Mouse (Mus musculus): ENCODE data around the gene Tspan18. TPM values are rescaled to one million over a fixed set of nuclear protein-coding genes. Genes with fewer than 3 reads are reported as not detected.
A peak's percentile ranks its signal among the peaks of the same experiment; 100 is the strongest.

The Tspan18 gene
- polyA plus RNA-seq, 1 experiment = 0.06 TPM

DNA sequence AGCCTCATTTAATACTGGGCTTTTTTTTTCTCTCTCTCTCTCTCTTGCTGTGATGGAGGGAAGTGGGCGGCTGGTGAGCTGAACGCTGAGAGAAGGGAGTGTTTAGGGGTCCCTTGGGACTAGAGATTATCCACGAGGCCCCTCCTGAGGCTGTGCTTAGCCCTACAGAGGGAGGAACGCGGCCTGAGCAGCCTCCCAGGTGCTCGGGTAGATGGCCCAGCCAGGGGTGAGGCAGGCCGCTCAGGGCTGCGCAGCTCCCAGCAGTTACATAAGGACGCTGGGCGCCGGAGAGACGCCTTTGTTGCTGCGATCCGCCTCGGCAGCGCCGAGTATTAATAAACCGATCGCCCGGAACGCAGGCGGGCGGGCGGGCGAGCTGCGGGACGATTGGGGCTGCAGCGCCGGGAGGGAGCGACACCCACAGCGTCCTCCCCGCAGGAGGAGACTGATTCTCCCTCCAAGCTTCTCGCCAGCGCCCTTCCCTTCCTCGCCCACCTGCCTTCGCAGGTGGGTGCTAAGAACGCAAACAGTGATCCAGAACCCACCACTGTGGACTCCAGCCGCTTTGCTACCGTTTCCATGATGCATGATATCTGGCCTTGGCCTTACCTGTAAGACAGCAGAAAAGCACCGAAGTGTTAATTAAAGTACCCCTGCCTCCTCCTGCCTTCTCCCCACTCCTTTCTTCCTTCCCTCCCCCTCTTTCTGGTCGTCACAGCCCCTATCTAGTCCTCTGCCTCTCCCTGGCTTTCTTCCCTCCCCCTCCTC is 154.0 kb downstream of the Tspan18 start:
- peaks cover 41% of the 10 kb centered on the region for H3K27me3 ChIP-seq (ENCODE audit: control insufficient read depth, insufficient read depth, insufficient read length)
- no peak overlapping the region for H3K4me3 ChIP-seq (ENCODE audit: insufficient read depth, poor library complexity, severe bottlenecking)
- peak overlapping the region; percentile 36 for H3ac ChIP-seq (ENCODE audit: control insufficient read depth, insufficient read length, low read depth)

DNA sequence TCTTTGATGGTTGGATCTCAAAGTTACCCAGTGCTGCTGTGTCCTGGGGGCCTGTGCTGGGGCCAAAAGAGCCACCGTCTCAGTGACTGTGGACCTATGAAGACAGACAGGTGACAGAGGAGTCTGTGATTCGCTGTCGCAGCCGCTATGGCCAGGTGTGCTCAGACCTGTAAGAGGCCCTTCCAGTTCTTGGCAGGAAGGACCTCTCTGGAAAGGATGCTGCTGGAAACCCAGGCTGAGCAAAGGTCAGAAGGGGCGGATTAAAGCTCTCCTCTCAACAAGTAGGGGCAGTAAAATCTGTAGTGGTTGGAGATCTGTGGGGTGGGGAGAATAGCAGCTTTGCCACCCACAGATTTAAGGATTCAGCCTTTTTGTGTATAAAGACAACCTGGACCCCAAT is 154.7 kb downstream of the Tspan18 start:
- H3K79me2 ChIP-seq (ENCODE audit: control insufficient read depth, insufficient read depth) = no peaks in the 10 kb centered on the region
- H3ac ChIP-seq (ENCODE audit: control insufficient read depth, insufficient read length, low read depth) = no peak overlapping the region
- H3K36me3 ChIP-seq (ENCODE audit: control insufficient read depth, insufficient read depth) = no peaks in the 10 kb centered on the region
- H3K79me3 ChIP-seq (ENCODE audit: low read depth) = no peaks in the 10 kb centered on the region
- peaks cover 41% of the 10 kb centered on the region for H3K27me3 ChIP-seq (ENCODE audit: control insufficient read depth, insufficient read depth, insufficient read length)
- H3K4me3 ChIP-seq (ENCODE audit: insufficient read depth, poor library complexity, severe bottlenecking) = no peak overlapping the region
- TF ChIP-seq CEBPB (IDR thresholded peaks at IDR 0.05; ENCODE audit: low read depth) (no peak), CTCF (IDR thresholded peaks at IDR 0.05; ENCODE audit: control insufficient read depth, insufficient read depth, insufficient read length) (no peak), MYOD1 (IDR thresholded peaks at IDR 0.05; ENCODE audit: control insufficient read depth, insufficient read length, low read depth) (no peak), FOSL1 (IDR thresholded peaks at IDR 0.05; ENCODE audit: insufficient read depth, low read length, poor library complexity, severe bottlenecking) (no peak), USF1 (IDR thresholded peaks at IDR 0.05; ENCODE audit: low read depth) (no peak), MAX (IDR thresholded peaks at IDR 0.05) (no peak), MYOG (IDR thresholded peaks at IDR 0.05; ENCODE audit: control insufficient read depth, extremely low read depth, insufficient read length) (no peak)

More for the DNA sequence above, 154.0 kb downstream of the Tspan18 start:
- H3K79me3 ChIP-seq (ENCODE audit: low read depth) = no peaks in the 10 kb centered on the region
- TF ChIP-seq MYOD1 (IDR thresholded peaks at IDR 0.05; ENCODE audit: control insufficient read depth, insufficient read length, low read depth) (no peak), MAX (IDR thresholded peaks at IDR 0.05) (no peak)
- no peaks in the 10 kb centered on the region for H3K36me3 ChIP-seq (ENCODE audit: control insufficient read depth, insufficient read depth)
- H3K79me2 ChIP-seq (ENCODE audit: control insufficient read depth, insufficient read depth) = no peaks in the 10 kb centered on the region

DNA sequence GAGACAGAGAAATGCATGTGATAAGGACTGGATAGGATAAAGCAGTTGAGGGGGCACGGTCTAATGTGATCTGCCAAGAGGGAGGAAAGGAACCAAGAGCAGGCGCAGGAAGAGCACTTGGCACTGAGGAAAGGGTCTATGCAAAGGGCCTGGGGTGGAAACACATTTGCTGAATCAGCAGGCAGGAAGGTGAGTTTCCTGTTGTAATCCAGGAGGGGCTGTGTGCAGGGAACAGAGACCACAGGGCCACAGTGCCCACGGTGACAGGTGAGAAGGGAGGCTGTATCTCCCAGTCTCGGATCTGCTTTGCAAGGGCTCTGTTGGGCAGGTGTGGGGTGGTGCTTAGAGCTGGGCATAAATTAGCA is 156.0 kb downstream of the Tspan18 start:
- TF ChIP-seq MAX (IDR thresholded peaks at IDR 0.05) = no peak
- no peak for TF ChIP-seq MYOG (IDR thresholded peaks at IDR 0.05; ENCODE audit: control insufficient read depth, extremely low read depth, insufficient read length)
- TF ChIP-seq CEBPB (IDR thresholded peaks at IDR 0.05; ENCODE audit: low read depth) = no peak
- TF ChIP-seq CTCF (IDR thresholded peaks at IDR 0.05; ENCODE audit: control insufficient read depth, insufficient read depth, insufficient read length) = no peak
- no peak for TF ChIP-seq MYOD1 (IDR thresholded peaks at IDR 0.05; ENCODE audit: control insufficient read depth, insufficient read length, low read depth)
- TF ChIP-seq USF1 (IDR thresholded peaks at IDR 0.05; ENCODE audit: low read depth) = no peak
- TF ChIP-seq FOSL1 (IDR thresholded peaks at IDR 0.05; ENCODE audit: insufficient read depth, low read length, poor library complexity, severe bottlenecking) = no peak
- no peak overlapping the region for H3ac ChIP-seq (ENCODE audit: control insufficient read depth, insufficient read length, low read depth)
- H3K79me3 ChIP-seq (ENCODE audit: low read depth) = no peaks in the 10 kb centered on the region
- H3K27me3 ChIP-seq (ENCODE audit: control insufficient read depth, insufficient read depth, insufficient read length) = peaks cover 35% of the 10 kb centered on the region
- H3K4me3 ChIP-seq (ENCODE audit: insufficient read depth, poor library complexity, severe bottlenecking) = no peak overlapping the region
- no peaks in the 10 kb centered on the region for H3K36me3 ChIP-seq (ENCODE audit: control insufficient read depth, insufficient read depth)
- no peaks in the 10 kb centered on the region for H3K79me2 ChIP-seq (ENCODE audit: control insufficient read depth, insufficient read depth)

DNA sequence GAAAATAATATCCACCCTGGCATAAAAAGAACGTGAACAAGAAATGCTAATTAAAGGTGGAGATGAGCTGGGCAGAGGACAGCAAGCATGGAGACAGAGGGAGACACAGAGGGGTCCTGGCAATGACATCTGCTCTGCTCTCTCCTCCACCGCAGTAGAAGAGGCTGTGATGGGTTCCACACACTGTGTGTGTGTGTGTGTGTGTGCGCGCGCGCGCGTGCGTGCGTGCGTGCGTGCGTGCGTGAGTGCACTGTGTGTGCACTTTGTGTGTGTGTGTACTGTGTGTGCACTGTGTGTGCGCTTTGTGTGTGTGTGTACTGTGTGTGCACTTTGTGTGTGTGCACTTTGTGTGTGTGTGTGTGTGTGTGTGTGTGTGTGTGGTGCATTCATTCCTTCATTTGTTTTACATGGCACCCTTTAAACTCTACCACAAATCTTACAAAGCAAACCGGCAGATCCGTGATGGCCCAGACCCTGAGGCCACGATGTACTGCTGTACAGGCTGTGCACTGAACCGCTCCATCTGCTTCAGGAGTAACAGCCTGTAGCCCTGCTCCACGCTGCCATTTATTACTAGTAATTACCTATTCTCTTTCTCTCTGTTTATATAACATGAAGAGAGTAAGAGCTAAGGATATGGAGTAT is 156.5 kb downstream of the Tspan18 start:
- Histone ChIP-seq H3K4me3 (ENCODE audit: insufficient read depth, poor library complexity, severe bottlenecking) (no peak overlapping the region), H3K36me3 (ENCODE audit: control insufficient read depth, insufficient read depth) (no peaks in the 10 kb centered on the region), H3K79me3 (ENCODE audit: low read depth) (no peaks in the 10 kb centered on the region), H3K79me2 (ENCODE audit: control insufficient read depth, insufficient read depth) (no peaks in the 10 kb centered on the region), H3ac (ENCODE audit: control insufficient read depth, insufficient read length, low read depth) (no peak overlapping the region), H3K27me3 (ENCODE audit: control insufficient read depth, insufficient read depth, insufficient read length) (peaks cover 31% of the 10 kb centered on the region)
- TF ChIP-seq MAX (IDR thresholded peaks at IDR 0.05) (no peak), USF1 (IDR thresholded peaks at IDR 0.05; ENCODE audit: low read depth) (no peak), MYOG (IDR thresholded peaks at IDR 0.05; ENCODE audit: control insufficient read depth, extremely low read depth, insufficient read length) (no peak), FOSL1 (IDR thresholded peaks at IDR 0.05; ENCODE audit: insufficient read depth, low read length, poor library complexity, severe bottlenecking) (no peak), MYOD1 (IDR thresholded peaks at IDR 0.05; ENCODE audit: control insufficient read depth, insufficient read length, low read depth) (no peak), CEBPB (IDR thresholded peaks at IDR 0.05; ENCODE audit: low read depth) (no peak), CTCF (IDR thresholded peaks at IDR 0.05; ENCODE audit: control insufficient read depth, insufficient read depth, insufficient read length) (no peak)

DNA sequence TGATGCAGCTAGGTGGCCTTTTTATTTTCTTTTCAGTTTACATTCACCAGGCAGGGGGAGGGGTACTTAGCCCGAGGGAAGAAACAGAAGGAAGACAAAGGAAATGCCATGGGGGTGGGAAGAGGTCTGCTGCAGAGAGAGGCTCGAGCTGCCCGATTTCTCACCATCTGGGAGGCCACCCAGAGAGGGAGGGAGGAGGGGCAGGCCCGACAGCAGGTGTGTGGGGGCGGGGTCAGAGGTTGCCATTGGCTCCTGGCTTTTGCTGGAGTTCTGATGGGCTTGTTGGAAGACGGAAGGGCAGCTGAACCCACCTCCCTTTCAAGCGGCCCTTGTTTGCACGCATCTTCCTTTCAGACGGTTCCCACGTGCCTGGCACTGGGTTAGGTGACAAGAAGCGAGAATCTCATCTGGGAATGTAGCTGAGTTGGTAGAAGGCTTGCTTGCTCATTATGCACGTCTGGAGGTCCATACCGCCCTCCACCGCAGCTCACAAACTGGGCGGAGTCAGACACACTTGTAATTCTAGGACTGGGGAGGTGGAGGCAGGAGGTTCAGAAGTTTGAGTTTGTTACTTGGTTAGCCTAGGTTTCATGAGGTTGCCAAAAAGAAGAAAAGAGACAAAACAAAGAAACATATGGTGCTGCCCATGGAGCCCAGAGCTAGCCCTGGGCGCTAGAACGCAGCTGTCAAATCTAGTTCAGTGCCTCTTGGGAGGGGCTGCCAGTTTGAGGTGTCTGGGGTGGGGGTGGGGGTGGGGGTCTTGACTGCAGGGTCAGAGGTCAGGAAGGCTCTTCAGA is 157.2 kb downstream of the Tspan18 start:
- H3K79me2 ChIP-seq (ENCODE audit: control insufficient read depth, insufficient read depth) = no peaks in the 10 kb centered on the region
- H3K27me3 ChIP-seq (ENCODE audit: control insufficient read depth, insufficient read depth, insufficient read length) = peaks cover 36% of the 10 kb centered on the region
- no peaks in the 10 kb centered on the region for H3K79me3 ChIP-seq (ENCODE audit: low read depth)
- H3ac ChIP-seq (ENCODE audit: control insufficient read depth, insufficient read length, low read depth) = no peak overlapping the region
- H3K36me3 ChIP-seq (ENCODE audit: control insufficient read depth, insufficient read depth) = no peaks in the 10 kb centered on the region
- H3K4me3 ChIP-seq (ENCODE audit: insufficient read depth, poor library complexity, severe bottlenecking) = no peak overlapping the region
- no peak for TF ChIP-seq MYOG (IDR thresholded peaks at IDR 0.05; ENCODE audit: control insufficient read depth, extremely low read depth, insufficient read length)
- no peak for TF ChIP-seq FOSL1 (IDR thresholded peaks at IDR 0.05; ENCODE audit: insufficient read depth, low read length, poor library complexity, severe bottlenecking)
- peak; percentile 26 for TF ChIP-seq MYOD1 (IDR thresholded peaks at IDR 0.05; ENCODE audit: control insufficient read depth, insufficient read length, low read depth)
- no peak for TF ChIP-seq CTCF (IDR thresholded peaks at IDR 0.05; ENCODE audit: control insufficient read depth, insufficient read depth, insufficient read length)
- no peak for TF ChIP-seq CEBPB (IDR thresholded peaks at IDR 0.05; ENCODE audit: low read depth)
- TF ChIP-seq USF1 (IDR thresholded peaks at IDR 0.05; ENCODE audit: low read depth) = no peak

Measured in C2C12 (cell line).